Mouse (Mus musculus) hindbrain, embryonic 16.5 days (tissue): ENCODE measurements around the gene Taf9b. TPM values are rescaled to one million over a fixed set of nuclear protein-coding genes. Genes with fewer than 3 reads are reported as not detected.
"Not testable (repeated sequence)": the region's sequence is repeated elsewhere in the genome, so short reads cannot be mapped to it uniquely, and the experiment has no call there.

ENCODE experiments used
- ATAC-seq: fragments of 200-750 bp; cut with Nextera tagmentation; 2 replicates; pipeline ENCODE4 v1.8.0; 2017; ENCODE audit warnings: moderate TSS enrichment, moderate library complexity
- H3K27ac ChIP-seq: fragments of 300-500 bp; sonication (generic); 2 replicates; pipeline ENCODE4 v1.5.1; 2014; ENCODE audit warnings: low read depth, mild to moderate bottlenecking, control low read depth, low read length, moderate library complexity
- H3K27me3 ChIP-seq: fragments of 300-500 bp; sonication (generic); replicated peaks from 2 replicates; pipeline ENCODE4 v1.6.1; 2014; ENCODE audit warnings: low read length; ENCODE audit not compliant: control insufficient read depth, insufficient read depth
- H3K36me3 ChIP-seq: fragments of 300-500 bp; sonication (generic); 2 replicates; pipeline ENCODE4 v1.6.1; 2014; ENCODE audit warnings: mild to moderate bottlenecking, low read length, moderate library complexity, mixed read lengths; ENCODE audit not compliant: control insufficient read depth, insufficient read depth
- H3K4me1 ChIP-seq: fragments of 300-500 bp; sonication (generic); 2 replicates; pipeline ENCODE4 v1.6.1; 2014; ENCODE audit warnings: low read depth, low read length; ENCODE audit not compliant: control insufficient read depth, insufficient read depth
- H3K4me2 ChIP-seq: fragments of 300-500 bp; sonication (generic); 2 replicates; pipeline ENCODE4 v1.6.1; 2014; ENCODE audit warnings: mild to moderate bottlenecking, low read length, control low read depth, moderate library complexity
- H3K4me3 ChIP-seq: fragments of 300-500 bp; sonication (generic); 2 replicates; pipeline ENCODE4 v1.5.1; 2014; ENCODE audit warnings: mild to moderate bottlenecking, low read length, control low read depth, moderate library complexity
- H3K9ac ChIP-seq: fragments of 300-500 bp; sonication (generic); 2 replicates; pipeline ENCODE4 v1.6.1; 2014; ENCODE audit warnings: low read depth, mild to moderate bottlenecking, control low read depth, low read length, moderate library complexity
- H3K9me3 ChIP-seq: fragments of 300-500 bp; sonication (generic); 2 replicates; pipeline ENCODE4 v1.6.1; 2014; ENCODE audit warnings: mild to moderate bottlenecking, low read length, moderate library complexity; ENCODE audit not compliant: control insufficient read depth
- WGBS: fragments of 180-500 bp; shearing (Covaris S2); extraction: QIAGEN DNeasy Blood & Tissue Kit; methylation state at CpG from one replicate; pipeline ENCODE4 v1.1.7; 2014; 5-methylcytosine and 5-hydroxymethylcytosine counted together
- polyA plus RNA-seq: library from polyadenylated mRNA; unstranded; fragments of >200 nt; fragmentation: Nextera tagmentation; extraction: Ambion mirVana; gene quantifications from 2 replicates; pipeline ENCODE4 v1.2.1, GENCODE M21; 2015

Taf9b gene
- polyA plus RNA-seq, result 20.9 and 22.0 TPM in 2 replicates

DNA sequence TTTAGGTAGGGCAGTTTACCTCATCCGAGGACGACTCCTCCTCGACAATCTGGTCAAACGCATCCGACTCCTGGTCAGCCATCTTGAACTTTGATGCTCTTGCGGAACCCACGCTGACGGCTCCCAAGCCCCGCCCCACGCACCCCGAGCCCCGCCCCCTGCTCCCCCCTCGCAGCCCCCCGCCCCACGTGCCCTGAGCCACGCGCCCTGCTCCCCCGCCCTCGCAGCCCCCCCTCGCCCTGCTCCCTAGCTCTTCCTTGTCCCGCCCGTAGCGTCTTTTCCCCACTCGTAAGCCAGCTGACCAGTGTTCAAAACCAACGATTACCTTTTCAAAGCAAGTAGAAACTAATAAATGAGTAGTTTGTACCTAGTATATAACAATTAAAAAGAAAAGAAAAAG lies at the start of gene Taf9b:
TSS of gene Taf9b (minus strand) at position 101 of the 400 bp plus-strand sequence.
- WGBS, result 91% methylated on average over 25 of the region's 25 CpGs
- no peaks in the 10 kb centered on the region for H3K36me3 ChIP-seq
- H3K27me3 ChIP-seq, result no peaks in the 10 kb centered on the region; the same call in 1 of the 2 replicates
- no peak for ATAC-seq
- peak within 1 kb of the TSS; percentile 54 for H3K4me2 ChIP-seq
- peak within 1 kb of the TSS; percentile 72 for H3K9ac ChIP-seq
- H3K9me3 ChIP-seq, result no peaks in the 10 kb centered on the region
- no peaks in the 10 kb centered on the region for H3K4me1 ChIP-seq
- H3K4me3 ChIP-seq, result peak within 1 kb of the TSS; percentile 51
- peak within 1 kb of the TSS; percentile 84 for H3K27ac ChIP-seq

DNA sequence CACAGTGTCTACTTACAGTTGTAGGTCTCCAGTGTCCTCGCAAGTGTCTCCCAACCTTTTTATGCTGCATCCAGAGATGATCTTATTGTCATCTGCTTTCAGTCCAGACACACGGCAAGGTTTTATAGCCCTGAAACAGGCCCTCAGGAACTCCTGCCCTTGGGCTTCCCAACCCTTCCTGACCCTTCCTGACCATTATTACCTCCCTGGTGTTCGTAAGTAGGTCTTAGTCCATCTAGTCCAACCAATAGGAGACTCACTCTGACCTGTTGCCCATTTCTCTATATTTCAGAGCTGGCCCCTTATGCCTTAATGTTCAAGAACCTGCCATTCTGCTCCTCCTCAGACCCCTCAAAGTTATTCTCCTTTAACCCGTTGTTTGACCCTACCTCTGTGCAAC lies 34.3 kb upstream of the Taf9b start, which contains the start of gene Fnd3c2:
TSS of gene Fnd3c2 (minus strand) at position 101 of the 400 bp plus-strand sequence.
- Histone ChIP-seq H3K4me1 (no peaks in the 10 kb centered on the region), H3K36me3 (no peaks in the 10 kb centered on the region), H3K9ac (no peak within 1 kb of the TSS), H3K4me2 (no peak within 1 kb of the TSS), H3K27me3 (no peaks in the 10 kb centered on the region), H3K4me3 (no peak within 1 kb of the TSS), H3K27ac (no peak within 1 kb of the TSS), H3K9me3 (no peaks in the 10 kb centered on the region)
- WGBS, result 88% methylated on average over 4 of the region's 4 CpGs
- no peak for ATAC-seq

DNA sequence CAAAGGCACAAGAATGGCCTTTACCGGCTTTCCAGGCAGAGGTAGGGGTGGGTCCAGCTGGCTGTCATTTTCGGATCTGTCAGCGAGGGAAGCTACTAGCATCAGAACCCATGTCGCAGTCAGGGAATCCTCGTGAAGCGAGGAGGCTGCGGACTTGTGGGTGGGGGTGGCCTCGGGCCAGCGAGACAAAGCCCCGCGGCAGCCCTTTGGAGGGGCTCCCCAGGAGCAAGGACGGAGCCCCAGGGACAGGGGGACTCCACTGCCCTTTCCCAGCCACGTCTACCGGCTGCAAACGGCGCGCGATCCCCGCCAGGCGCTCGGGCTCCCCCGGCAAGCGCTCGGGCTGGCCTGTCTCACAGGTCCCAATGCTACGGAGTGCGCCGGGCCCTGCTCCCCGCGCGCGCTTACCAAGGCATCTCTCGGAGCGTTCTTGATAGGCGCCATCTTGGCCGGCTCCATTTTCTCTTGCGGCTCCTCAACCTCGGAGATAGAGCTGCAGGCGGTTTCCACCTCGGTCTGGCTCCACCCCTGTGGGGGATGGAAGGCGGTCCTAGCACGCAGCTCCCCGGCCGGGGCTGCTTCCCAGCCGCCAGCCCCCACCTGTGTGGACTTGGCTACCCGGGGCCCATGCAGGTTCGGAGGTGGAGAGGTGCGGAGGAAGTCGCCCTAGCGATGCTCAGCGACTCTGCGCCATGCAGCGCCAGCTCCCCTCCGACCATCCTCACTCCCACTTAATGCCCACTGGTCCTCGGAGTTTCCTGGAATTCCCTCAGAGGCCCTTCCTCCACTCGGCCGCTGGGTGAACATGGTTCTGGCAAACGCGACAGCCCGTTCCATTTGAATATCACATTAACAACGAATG lies 1.6 kb downstream of the Taf9b start:
- ATAC-seq, result peak; percentile 97
- 15% methylated on average over 47 of the region's 60 CpGs for WGBS
- Histone ChIP-seq H3K9me3 (no peaks in the 10 kb centered on the region), H3K4me1 (no peaks in the 10 kb centered on the region), H3K4me3 (peak overlapping the region; percentile 51), H3K36me3 (no peaks in the 10 kb centered on the region), H3K9ac (peak overlapping the region; percentile 72), H3K27me3 (no peaks in the 10 kb centered on the region; the same call in 1 of the 2 replicates), H3K4me2 (peak overlapping the region; percentile 54), H3K27ac (peak overlapping the region; percentile 84)

DNA sequence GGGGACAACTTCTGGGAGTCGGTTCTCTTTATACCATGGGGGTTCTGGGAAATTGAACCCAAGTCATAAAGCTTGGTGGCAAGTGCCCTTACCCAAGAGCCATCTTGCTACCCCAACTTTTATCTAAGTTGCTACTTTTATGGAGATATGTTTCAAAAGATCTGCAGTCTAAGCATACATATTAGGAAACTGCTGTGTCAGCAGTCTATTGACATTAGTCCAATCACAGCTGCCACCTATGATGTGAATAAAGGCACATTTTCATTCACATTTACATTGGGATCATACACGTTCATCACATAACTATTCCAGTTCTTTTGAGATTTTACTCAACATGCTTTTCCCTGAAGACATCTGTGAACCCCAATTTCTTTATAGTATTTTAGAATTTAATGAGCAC lies 11.9 kb downstream of the Taf9b start:
- H3K9me3 ChIP-seq, result no peaks in the 10 kb centered on the region
- H3K4me3 ChIP-seq, result no peak overlapping the region
- no peak overlapping the region for H3K9ac ChIP-seq
- H3K4me1 ChIP-seq, result no peaks in the 10 kb centered on the region
- H3K4me2 ChIP-seq, result no peak overlapping the region
- no peak overlapping the region for H3K27ac ChIP-seq
- no peaks in the 10 kb centered on the region for H3K36me3 ChIP-seq
- no peak for ATAC-seq
- 86% methylated on average over 2 of the region's 2 CpGs for WGBS
- H3K27me3 ChIP-seq, result no peaks in the 10 kb centered on the region

DNA sequence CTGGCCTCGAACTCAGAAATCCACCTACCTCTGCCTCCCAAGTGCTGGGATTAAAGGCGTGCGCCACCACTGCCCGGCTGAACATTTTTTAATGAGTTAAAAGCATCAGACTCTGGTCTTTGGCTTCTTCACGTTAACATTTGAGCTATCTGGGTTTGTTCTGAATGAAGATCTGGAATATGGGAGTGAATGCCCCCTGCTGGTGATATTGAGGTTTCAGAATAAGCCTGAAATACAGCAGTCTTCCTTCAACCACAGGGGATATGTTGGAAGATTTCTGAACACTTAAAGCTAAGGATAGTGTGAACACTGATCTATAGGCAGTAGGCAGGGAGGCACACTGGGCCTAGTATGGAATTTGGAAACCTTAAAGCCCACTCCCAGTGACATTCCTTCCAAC lies 22.1 kb downstream of the Taf9b start:
- no peak overlapping the region for H3K4me2 ChIP-seq
- no peak overlapping the region for H3K27ac ChIP-seq
- ATAC-seq, result no peak
- no peaks in the 10 kb centered on the region for H3K4me1 ChIP-seq
- H3K9ac ChIP-seq, result no peak overlapping the region
- 78% methylated on average over 5 of the region's 5 CpGs for WGBS
- no peaks in the 10 kb centered on the region for H3K27me3 ChIP-seq
- H3K36me3 ChIP-seq, result peaks cover 14% of the 10 kb centered on the region
- H3K9me3 ChIP-seq, result no peaks in the 10 kb centered on the region
- no peak overlapping the region for H3K4me3 ChIP-seq

DNA sequence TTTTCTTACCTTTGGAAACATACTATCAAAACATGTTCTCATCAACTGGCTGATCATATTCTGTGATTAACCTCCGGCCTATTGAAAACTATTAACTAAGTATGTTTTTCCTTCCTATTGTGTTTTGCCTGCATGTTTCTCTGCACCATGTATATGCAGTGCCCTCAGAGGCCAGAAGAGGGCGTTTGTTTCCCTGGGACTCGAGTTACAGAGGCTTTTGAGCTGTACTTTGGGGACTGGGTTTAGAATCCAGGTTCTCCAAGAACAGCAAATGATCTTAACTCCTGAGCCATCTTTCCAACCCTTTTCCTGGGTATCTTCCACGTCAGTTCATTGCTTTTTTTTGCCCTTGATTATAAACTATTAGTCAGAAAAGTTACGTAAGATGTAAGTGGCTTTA lies 23.6 kb downstream of the Taf9b start:
- H3K4me3 ChIP-seq, result no peak overlapping the region
- H3K4me1 ChIP-seq, result no peaks in the 10 kb centered on the region
- H3K9ac ChIP-seq, result no peak overlapping the region
- no peaks in the 10 kb centered on the region for H3K27me3 ChIP-seq
- H3K27ac ChIP-seq, result no peak overlapping the region
- H3K9me3 ChIP-seq, result no peaks in the 10 kb centered on the region
- 68% methylated on average over 5 of the region's 5 CpGs for WGBS
- H3K36me3 ChIP-seq, result peaks cover 9% of the 10 kb centered on the region
- no peak for ATAC-seq
- H3K4me2 ChIP-seq, result no peak overlapping the region

DNA sequence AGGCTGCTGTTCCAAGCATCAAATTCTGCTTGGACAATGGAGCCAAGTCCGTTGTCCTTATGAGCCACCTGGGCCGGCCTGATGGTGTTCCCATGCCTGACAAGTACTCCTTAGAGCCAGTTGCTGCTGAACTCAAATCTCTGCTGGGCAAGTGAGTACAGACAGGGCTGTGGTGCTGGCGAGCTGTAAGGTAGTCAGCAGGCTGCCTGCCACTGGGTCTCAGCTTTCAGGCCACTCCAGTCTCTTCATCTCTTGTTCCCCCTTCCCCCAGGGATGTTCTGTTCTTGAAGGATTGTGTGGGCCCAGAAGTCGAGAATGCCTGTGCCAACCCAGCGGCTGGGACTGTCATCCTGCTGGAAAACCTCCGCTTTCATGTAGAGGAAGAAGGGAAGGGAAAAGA lies 26.6 kb downstream of the Taf9b start:
- not testable (repeated sequence) for ATAC-seq, H3K4me1 ChIP-seq, H3K9ac ChIP-seq, H3K36me3 ChIP-seq, H3K9me3 ChIP-seq, H3K4me2 ChIP-seq, H3K4me3 ChIP-seq, H3K27ac ChIP-seq, H3K27me3 ChIP-seq
- 83% methylated on average over 6 of the region's 6 CpGs for WGBS

DNA sequence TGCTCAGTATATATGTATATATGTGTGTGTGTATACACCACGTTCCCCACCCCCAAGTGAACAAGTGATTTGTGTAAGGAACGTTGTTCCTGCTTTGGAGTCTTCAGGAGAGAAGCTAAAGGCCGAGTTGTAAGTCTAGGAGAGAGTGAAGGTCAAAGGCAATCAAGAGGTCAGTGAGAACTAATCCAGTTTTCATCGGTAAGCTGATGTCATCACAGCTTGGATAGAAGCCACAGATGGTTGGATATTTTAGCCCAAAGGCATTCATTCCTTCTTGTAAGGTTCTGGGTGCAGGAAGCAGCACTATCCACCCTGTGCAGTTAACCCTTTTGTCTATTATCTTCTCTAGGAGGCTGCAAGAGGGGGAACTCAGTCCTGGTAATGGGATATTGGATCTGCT lies 30.9 kb downstream of the Taf9b start:
- H3K4me3 ChIP-seq, result no peak overlapping the region
- WGBS, result 42% methylated on average over 4 of the region's 4 CpGs
- ATAC-seq, result no peak
- no peak overlapping the region for H3K9ac ChIP-seq
- H3K4me2 ChIP-seq, result peak overlapping the region; percentile 68
- H3K4me1 ChIP-seq, result peaks cover 10% of the 10 kb centered on the region
- H3K27me3 ChIP-seq, result no peaks in the 10 kb centered on the region
- H3K36me3 ChIP-seq, result no peaks in the 10 kb centered on the region
- no peak overlapping the region for H3K27ac ChIP-seq
- no peaks in the 10 kb centered on the region for H3K9me3 ChIP-seq

DNA sequence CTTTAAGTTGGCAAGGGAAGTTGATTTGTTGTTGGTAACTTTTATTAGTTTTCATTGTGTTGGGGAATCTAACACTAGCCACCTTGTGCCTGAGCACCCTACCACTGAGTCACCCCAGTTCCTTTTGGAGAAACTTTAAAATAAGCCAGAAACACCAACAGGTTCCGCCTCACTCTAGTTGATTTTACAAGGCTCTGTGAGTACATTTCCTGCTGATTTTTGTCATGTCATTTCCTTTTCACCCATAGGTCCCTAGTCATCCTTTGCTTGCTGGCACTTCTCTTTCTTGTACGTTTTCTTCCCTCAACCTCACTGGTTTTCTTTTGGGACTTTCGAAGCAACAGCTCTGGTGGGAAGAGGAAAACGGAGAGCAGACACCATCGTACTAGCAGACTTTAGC lies 31.6 kb downstream of the Taf9b start:
- Histone ChIP-seq H3K27ac (peak overlapping the region; percentile 23; the same call in 1 of the 2 replicates), H3K4me2 (peak overlapping the region; percentile 68), H3K9me3 (no peaks in the 10 kb centered on the region), H3K4me3 (peak overlapping the region; percentile 0), H3K36me3 (no peaks in the 10 kb centered on the region), H3K4me1 (peaks cover 10% of the 10 kb centered on the region), H3K27me3 (no peaks in the 10 kb centered on the region), H3K9ac (no peak overlapping the region)
- WGBS, result 58% methylated on average over 5 of the region's 5 CpGs
- no peak for ATAC-seq
